Mouse (Mus musculus) small intestine, adult 2 months (tissue): Measurements from ENCODE around the gene Tcf21.

Experiments
- CTCF ChIP-seq: fragments of 200-500 bp; IDR thresholded peaks from 2 replicates; pipeline ENCODE4 v1.5.1; 2012; ENCODE audit warnings: low read depth, mild to moderate bottlenecking, control low read depth, inconsistent platforms, low read length, moderate library complexity, mixed read lengths; ENCODE audit not compliant: insufficient replicate concordance, insufficient read length; ENCODE audit errors: extremely low read depth
- POLR2A ChIP-seq: fragments of 200-500 bp; IDR thresholded peaks from 2 replicates; pipeline ENCODE4 v1.6.1; 2012; ENCODE audit warnings: low read depth, mild to moderate bottlenecking, control low read depth, inconsistent platforms, low read length, moderate library complexity

- TF ChIP-seq POLR2A (no peak), CTCF (no peak)
Observed at GRCm38 (mm10) chr10:22842113-22842512, 22.1 kb upstream of the Tcf21 start.
